Mouse (Mus musculus) frontal cortex, postnatal 10 days (tissue): Measurements from ENCODE around the gene Fbxw7.
A peak's percentile ranks its signal among the peaks of the same experiment; 100 is the strongest.

Experiments used
- DNase-seq, 2 experiments: peaks; one replicate each; pipeline ENCODE4 v3.0.0; 2022; ENCODE audit warnings: low spot score in 2 of 2, mixed read lengths in 1 of 2

The Fbxw7 gene

DNA sequence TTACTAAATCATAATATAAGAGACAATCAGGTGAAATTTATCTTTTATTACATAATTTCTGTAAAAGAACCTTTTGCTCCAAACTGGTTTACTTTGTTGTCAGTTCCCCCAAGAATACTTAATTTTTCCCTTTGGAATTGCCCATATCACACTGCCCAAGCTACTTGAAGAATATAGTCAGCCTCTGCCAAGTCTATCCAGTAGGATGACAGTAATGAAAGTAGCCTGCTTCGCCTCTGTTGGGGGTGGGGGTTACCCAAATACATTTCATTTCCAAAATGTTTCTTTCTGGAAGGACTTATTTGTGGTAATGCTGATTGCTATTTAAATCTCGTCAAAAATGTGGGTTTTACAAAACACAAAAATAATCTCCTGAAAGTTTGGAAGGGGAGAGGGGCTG, 136.6 kb downstream of the Fbxw7 start:
- DNase-seq, result no peak

GRCm38 (mm10) chr3:84952135-84952534, 137.1 kb downstream of the Fbxw7 start:
- DNase-seq, result peak; percentile 66 to 71

DNA sequence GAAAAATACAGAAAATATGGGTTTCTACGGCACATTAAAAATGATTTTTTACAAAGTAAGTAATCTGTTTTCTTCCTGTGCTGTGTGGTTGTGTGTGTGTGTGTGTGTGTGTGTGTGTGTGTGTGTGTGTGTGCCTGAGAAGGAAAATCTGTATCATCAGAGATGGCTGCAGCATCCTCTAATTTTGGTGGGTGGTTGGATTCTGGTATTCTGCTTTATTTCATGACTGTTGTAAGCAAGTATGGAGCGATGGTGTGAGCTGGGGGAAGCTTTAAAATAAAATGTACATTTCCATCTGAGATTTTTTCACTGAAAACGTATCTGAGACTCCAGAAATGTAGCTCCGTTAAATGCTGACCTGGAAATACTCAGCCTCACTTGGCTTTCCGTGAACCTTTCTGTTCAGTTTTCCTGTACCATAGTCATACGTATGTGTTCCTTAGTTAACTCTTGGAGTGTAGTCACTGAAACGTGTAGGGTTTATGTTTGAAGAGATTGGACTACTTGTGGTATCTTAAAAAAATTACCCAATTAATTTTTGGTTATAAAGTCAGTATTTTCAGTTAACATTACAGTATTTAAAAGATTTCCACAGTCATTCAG, 137.6 kb downstream of the Fbxw7 start:
- no peak for DNase-seq

DNA sequence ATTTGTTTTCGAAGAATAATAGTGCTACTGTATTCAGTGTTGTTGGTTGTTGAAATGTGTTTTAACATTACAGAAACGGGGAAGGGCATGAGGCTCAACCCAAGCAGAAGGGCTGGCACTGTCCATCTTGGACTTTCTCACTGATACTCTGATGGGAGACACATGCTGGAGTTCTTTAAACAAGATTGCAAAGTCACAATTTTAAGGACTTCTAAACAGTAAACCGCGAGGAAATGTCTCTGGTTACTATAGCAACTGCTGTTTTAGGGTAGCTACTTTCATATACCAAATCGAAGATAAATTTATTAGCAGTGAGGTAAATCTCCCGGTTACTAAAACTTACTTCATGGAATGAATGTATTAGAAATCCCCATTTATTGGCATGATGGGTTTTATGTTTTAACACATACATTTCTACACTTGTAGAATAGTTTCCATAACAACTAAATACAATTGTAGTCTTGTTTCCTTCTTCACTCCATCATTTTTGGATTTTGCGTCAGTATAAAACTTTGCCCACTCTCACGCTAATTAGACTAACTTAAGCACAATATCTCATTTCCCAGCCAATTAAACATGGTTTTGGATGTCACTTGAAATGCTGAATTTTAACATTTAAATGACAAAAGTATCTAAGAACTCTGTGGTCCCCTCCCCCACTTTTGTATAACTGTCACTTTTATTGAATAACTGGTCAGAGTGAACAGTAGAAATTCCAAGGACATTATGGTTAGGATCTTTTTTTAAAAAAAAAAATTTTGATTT, 140.1 kb downstream of the Fbxw7 start:
- no peak for DNase-seq

DNA sequence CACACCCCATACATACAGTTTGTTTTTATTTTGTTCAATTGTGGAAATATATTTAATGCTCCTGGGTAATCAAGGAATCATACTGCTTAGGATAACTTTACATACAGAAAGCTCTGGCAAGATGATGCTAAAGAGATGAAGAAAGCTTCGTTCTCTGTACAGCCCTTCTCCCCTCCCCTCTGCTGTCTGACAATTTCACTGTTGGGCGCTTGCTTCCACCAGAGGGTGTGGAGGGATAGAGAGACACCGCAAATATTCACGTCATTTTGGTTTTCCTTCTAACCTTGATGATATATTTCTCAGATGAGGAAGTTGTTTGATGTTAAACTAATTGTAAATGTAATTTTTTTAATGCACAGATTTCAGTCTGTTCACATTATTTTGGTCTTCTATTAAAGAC, 140.8 kb downstream of the Fbxw7 start:
- no peak for DNase-seq

- no peak for DNase-seq
Measured at GRCm38 (mm10) chr3:84965156-84965555, 150.1 kb downstream of the Fbxw7 start.

- DNase-seq, result no peak
Measured at GRCm38 (mm10) chr3:84967364-84967763, 152.3 kb downstream of the Fbxw7 start.

- no peak for DNase-seq
Measured at GRCm38 (mm10) chr3:84971561-84971960, 156.5 kb downstream of the Fbxw7 start.

- DNase-seq, result no peak
Measured at GRCm38 (mm10) chr3:84972881-84973280, 157.8 kb downstream of the Fbxw7 start.

GRCm38 (mm10) chr3:84974193-84974592, 159.1 kb downstream of the Fbxw7 start:
- no peak for DNase-seq

DNA sequence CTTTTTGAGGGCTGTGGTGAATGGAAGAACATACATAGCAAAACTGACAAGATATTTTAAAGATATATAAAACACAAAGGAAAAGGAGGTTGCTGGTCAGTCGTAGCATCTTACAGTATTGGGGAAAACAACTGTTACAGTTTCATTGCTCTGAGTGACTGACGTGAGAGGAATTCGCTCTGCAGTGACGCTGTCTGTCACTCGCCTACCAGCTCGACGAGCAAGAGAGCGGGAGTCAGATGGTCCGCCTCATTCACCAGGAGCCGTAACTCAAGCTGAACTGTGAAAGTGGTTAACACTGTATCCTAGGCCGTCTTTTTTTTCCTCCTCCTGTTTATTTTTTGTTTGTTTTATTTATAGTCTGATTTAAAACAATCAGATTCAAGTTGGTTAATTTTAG, 163.6 kb downstream of the Fbxw7 start:
- no peak for DNase-seq

DNA sequence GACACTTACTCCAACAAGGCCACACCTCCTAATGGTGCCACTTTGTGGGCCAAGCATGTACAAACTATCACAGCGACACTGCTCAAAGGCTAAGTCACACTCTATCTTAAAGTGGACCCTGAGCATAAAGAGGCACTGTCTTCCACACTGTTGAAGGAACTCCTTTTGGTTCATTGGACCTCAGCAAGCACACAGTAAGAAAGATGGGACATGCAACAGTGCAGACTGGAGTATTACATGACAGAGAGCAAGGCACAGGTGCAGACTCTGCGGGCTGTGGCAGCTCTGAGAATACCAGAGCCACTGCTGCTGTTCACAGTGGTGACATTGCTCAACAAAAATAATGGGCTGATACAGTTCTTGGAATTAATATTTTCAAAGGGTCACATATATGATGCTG, 165.1 kb downstream of the Fbxw7 start:
- DNase-seq, result no peak

- no peak for DNase-seq
Measured at GRCm38 (mm10) chr3:84982688-84983087, 167.6 kb downstream of the Fbxw7 start.

GRCm38 (mm10) chr3:84985121-84985625, 170.1 kb downstream of the Fbxw7 start:
- DNase-seq, result no peak

- DNase-seq, result no peak
Measured at GRCm38 (mm10) chr3:84988880-84989279, 173.8 kb downstream of the Fbxw7 start.

- DNase-seq, result no peak
Measured at GRCm38 (mm10) chr3:85005257-85005656, 190.2 kb downstream of the Fbxw7 start.

DNA sequence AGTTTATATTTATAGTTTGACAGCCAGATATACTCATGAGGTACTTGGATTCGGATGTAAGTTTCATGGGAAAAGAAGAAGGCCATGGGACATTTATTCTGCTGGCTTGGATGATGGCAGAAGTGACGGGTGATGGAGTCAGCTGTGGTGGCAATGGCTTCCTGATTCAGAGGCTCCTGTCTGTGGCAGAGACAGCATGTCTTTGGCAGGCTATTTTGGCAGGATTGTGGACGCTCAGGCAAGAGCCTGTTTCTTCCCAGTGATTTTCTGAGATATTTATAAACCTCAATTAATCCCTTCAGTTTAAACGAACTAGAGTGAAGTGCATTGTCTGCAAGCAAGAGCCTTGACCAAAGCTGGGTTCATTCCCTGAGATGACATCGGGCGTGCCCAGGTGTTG, 197.8 kb downstream of the Fbxw7 start:
- DNase-seq, result no peak

GRCm38 (mm10) chr3:85015667-85016066, 200.6 kb downstream of the Fbxw7 start:
- peak; percentile 26 to 33 for DNase-seq

GRCm38 (mm10) chr3:85020137-85020536, 205.1 kb downstream of the Fbxw7 start:
- DNase-seq, result peak; percentile 36 to 57

GRCm38 (mm10) chr3:85021816-85022215, 206.7 kb downstream of the Fbxw7 start:
- DNase-seq, result no peak

GRCm38 (mm10) chr3:85022800-85023199, 207.7 kb downstream of the Fbxw7 start:
- DNase-seq, result no peak

DNA sequence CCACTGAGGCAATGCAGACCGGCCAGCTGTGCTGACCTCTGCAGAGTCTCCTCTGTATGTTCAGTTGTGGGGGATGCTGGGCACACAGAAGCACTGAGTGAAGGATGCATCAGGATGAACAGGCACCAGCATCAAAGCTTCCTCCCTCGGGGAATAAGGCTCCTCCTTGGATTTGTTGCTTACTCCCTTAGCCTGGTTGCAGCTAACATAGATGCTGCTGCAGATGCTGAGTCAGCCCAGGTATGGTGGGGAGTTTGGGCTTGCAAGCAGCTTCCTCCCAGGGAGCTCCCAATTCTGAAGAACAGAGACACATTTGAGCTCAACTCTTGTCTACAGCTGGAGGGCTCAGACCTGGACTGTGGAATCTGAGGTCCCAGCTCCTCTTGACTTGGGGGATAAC, 209.2 kb downstream of the Fbxw7 start:
- no peak for DNase-seq
